Mouse (Mus musculus): ENCODE results near the gene Sec1. TPM values are rescaled to one million over a fixed set of nuclear protein-coding genes. Genes with fewer than 3 reads are reported as not detected.

Gene Sec1
- polyA plus RNA-seq, 1 experiment from 2014 or later: 0.28 TPM

- 90% methylated on average over 17 of the region's 17 CpGs for WGBS
- peaks cover 61% of the 10 kb centered on the region for H3K4me1 ChIP-seq (ENCODE audit: control insufficient read depth, insufficient read depth, low read length)
- peaks cover 3% of the 10 kb centered on the region; the same call in 1 of the 2 replicates for H3K27me3 ChIP-seq (ENCODE audit: control insufficient read depth, insufficient read depth, low read depth, low read length)
- H3K9me3 ChIP-seq (replicated peaks; ENCODE audit: control insufficient read depth, low read length, poor library complexity, severe bottlenecking): no peaks in the 10 kb centered on the region
- H3K36me3 ChIP-seq (ENCODE audit: control insufficient read depth, insufficient read depth, low read length): no peaks in the 10 kb centered on the region
- peak overlapping the region; percentile 86 for H3K27ac ChIP-seq (ENCODE audit: low read length)
- H3K4me3 ChIP-seq (ENCODE audit: low read depth, low read length): peak overlapping the region; percentile 62
- peak overlapping the region; percentile 98 for H3K4me2 ChIP-seq (ENCODE audit: low read length)
- no peak for ATAC-seq
- H3K9ac ChIP-seq (ENCODE audit: low read depth, low read length): peak overlapping the region; percentile 62
These were observed 8.8 kb upstream of the Sec1 start for GRCm38 (mm10) chr7:45702809-45703520.

- Histone ChIP-seq H3K9me3 (replicated peaks; ENCODE audit: control insufficient read depth, low read length, poor library complexity, severe bottlenecking) (no peaks in the 10 kb centered on the region), H3K9ac (ENCODE audit: low read depth, low read length) (no peak overlapping the region; the same call in 1 of the 2 replicates), H3K27ac (ENCODE audit: low read length) (no peak overlapping the region), H3K36me3 (ENCODE audit: control insufficient read depth, insufficient read depth, low read length) (no peaks in the 10 kb centered on the region), H3K4me1 (ENCODE audit: control insufficient read depth, insufficient read depth, low read length) (peaks cover 55% of the 10 kb centered on the region), H3K4me3 (ENCODE audit: low read depth, low read length) (no peak overlapping the region), H3K27me3 (ENCODE audit: control insufficient read depth, insufficient read depth, low read depth, low read length) (peaks cover 3% of the 10 kb centered on the region; the same call in 1 of the 2 replicates), H3K4me2 (ENCODE audit: low read length) (no peak overlapping the region; the same call in 1 of the 2 replicates)
- 94% methylated on average over 11 of the region's 11 CpGs for WGBS
- ATAC-seq: no peak
These were observed 8.1 kb upstream of the Sec1 start for GRCm38 (mm10) chr7:45702316-45702715.

- no peak overlapping the region for H3K27ac ChIP-seq (ENCODE audit: low read length)
- H3K9ac ChIP-seq (ENCODE audit: low read depth, low read length): no peak overlapping the region
- 83% methylated on average over 11 of the region's 11 CpGs for WGBS
- peaks cover 3% of the 10 kb centered on the region; the same call in 1 of the 2 replicates for H3K27me3 ChIP-seq (ENCODE audit: control insufficient read depth, insufficient read depth, low read depth, low read length)
- ATAC-seq: no peak
- no peaks in the 10 kb centered on the region for H3K36me3 ChIP-seq (ENCODE audit: control insufficient read depth, insufficient read depth, low read length)
- H3K9me3 ChIP-seq (replicated peaks; ENCODE audit: control insufficient read depth, low read length, poor library complexity, severe bottlenecking): no peaks in the 10 kb centered on the region
- no peak overlapping the region; the same call in 1 of the 2 replicates for H3K4me3 ChIP-seq (ENCODE audit: low read depth, low read length)
- peaks cover 50% of the 10 kb centered on the region for H3K4me1 ChIP-seq (ENCODE audit: control insufficient read depth, insufficient read depth, low read length)
- H3K4me2 ChIP-seq (ENCODE audit: low read length): peak overlapping the region; percentile 81
These were observed 7.4 kb upstream of the Sec1 start for GRCm38 (mm10) chr7:45701607-45702006.

- no peaks in the 10 kb centered on the region for H3K36me3 ChIP-seq (ENCODE audit: control insufficient read depth, insufficient read depth, low read length)
- H3K27me3 ChIP-seq (ENCODE audit: control insufficient read depth, insufficient read depth, low read depth, low read length): peaks cover 3% of the 10 kb centered on the region; the same call in 1 of the 2 replicates
- peaks cover 45% of the 10 kb centered on the region for H3K4me1 ChIP-seq (ENCODE audit: control insufficient read depth, insufficient read depth, low read length)
- peak overlapping the region; percentile 87 for H3K27ac ChIP-seq (ENCODE audit: low read length)
- 26% methylated on average over 11 of the region's 11 CpGs for WGBS
- H3K4me3 ChIP-seq (ENCODE audit: low read depth, low read length): peak overlapping the region; percentile 59
- no peak for ATAC-seq
- peak overlapping the region; percentile 58 for H3K9ac ChIP-seq (ENCODE audit: low read depth, low read length)
- H3K9me3 ChIP-seq (replicated peaks; ENCODE audit: control insufficient read depth, low read length, poor library complexity, severe bottlenecking): no peaks in the 10 kb centered on the region
- peak overlapping the region; percentile 81 for H3K4me2 ChIP-seq (ENCODE audit: low read length)
These were observed 6.9 kb upstream of the Sec1 start for GRCm38 (mm10) chr7:45701072-45701471.

GRCm38 (mm10) chr7:45700301-45701015 is 6.3 kb upstream of the Sec1 start:
- H3K9ac ChIP-seq (ENCODE audit: low read depth, low read length): peak overlapping the region; percentile 78
- peak overlapping the region; percentile 81 for H3K4me2 ChIP-seq (ENCODE audit: low read length)
- no peaks in the 10 kb centered on the region for H3K9me3 ChIP-seq (replicated peaks; ENCODE audit: control insufficient read depth, low read length, poor library complexity, severe bottlenecking)
- peaks cover 38% of the 10 kb centered on the region for H3K4me1 ChIP-seq (ENCODE audit: control insufficient read depth, insufficient read depth, low read length)
- H3K36me3 ChIP-seq (ENCODE audit: control insufficient read depth, insufficient read depth, low read length): no peaks in the 10 kb centered on the region
- under 1% methylated on average over 19 of the region's 20 CpGs for WGBS
- H3K27me3 ChIP-seq (ENCODE audit: control insufficient read depth, insufficient read depth, low read depth, low read length): peaks cover 3% of the 10 kb centered on the region; the same call in 1 of the 2 replicates
- H3K27ac ChIP-seq (ENCODE audit: low read length): peak overlapping the region; percentile 87
- peak overlapping the region; percentile 59 for H3K4me3 ChIP-seq (ENCODE audit: low read depth, low read length)
- ATAC-seq: peak; percentile 4; the same call in 1 of the 2 replicates

- H3K9ac ChIP-seq (ENCODE audit: low read depth, low read length): peak within 1 kb of the TSS; percentile 78
- peaks cover 3% of the 10 kb centered on the region; the same call in 1 of the 2 replicates for H3K27me3 ChIP-seq (ENCODE audit: control insufficient read depth, insufficient read depth, low read depth, low read length)
- no peaks in the 10 kb centered on the region for H3K36me3 ChIP-seq (ENCODE audit: control insufficient read depth, insufficient read depth, low read length)
- WGBS: 1% methylated on average over 34 of the region's 36 CpGs
- H3K4me2 ChIP-seq (ENCODE audit: low read length): peak within 1 kb of the TSS; percentile 81
- ATAC-seq: peak; percentile 9
- peak within 1 kb of the TSS; percentile 59 for H3K4me3 ChIP-seq (ENCODE audit: low read depth, low read length)
- peak within 1 kb of the TSS; percentile 87 for H3K27ac ChIP-seq (ENCODE audit: low read length)
- no peaks in the 10 kb centered on the region for H3K9me3 ChIP-seq (replicated peaks; ENCODE audit: control insufficient read depth, low read length, poor library complexity, severe bottlenecking)
- H3K4me1 ChIP-seq (ENCODE audit: control insufficient read depth, insufficient read depth, low read length): peaks cover 36% of the 10 kb centered on the region
These were observed 5.4 kb upstream of the Sec1 start, which contains the start of gene Car11 for GRCm38 (mm10) chr7:45699523-45700141. Car11 (plus strand) TSS chr7:45699843.

DNA sequence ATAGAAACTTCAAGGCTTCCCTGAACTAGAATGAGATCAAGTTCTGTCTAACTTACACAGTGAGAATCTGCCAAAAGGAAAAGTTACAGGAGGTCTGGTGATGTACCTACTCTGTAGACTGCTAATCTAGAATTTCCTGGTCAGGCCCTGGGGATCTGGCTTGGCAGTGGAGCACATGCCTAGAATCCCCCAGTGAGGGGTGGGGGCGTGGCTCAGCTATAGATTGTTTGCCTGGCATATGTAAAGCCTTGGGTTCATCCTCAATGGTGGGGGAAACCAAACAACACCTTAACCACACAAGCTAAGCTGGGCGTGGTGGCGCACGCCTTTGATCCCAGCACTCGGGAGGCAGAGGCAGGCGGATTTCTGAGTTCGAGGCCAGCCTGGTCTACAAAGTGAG is 3.7 kb upstream of the Sec1 start:
- H3K4me2 ChIP-seq (ENCODE audit: low read length): no peak overlapping the region
- ATAC-seq: no peak
- no peaks in the 10 kb centered on the region for H3K36me3 ChIP-seq (ENCODE audit: control insufficient read depth, insufficient read depth, low read length)
- H3K27me3 ChIP-seq (ENCODE audit: control insufficient read depth, insufficient read depth, low read depth, low read length): peaks cover 3% of the 10 kb centered on the region; the same call in 1 of the 2 replicates
- H3K4me3 ChIP-seq (ENCODE audit: low read depth, low read length): no peak overlapping the region
- no peaks in the 10 kb centered on the region for H3K9me3 ChIP-seq (replicated peaks; ENCODE audit: control insufficient read depth, low read length, poor library complexity, severe bottlenecking)
- H3K9ac ChIP-seq (ENCODE audit: low read depth, low read length): no peak overlapping the region
- H3K27ac ChIP-seq (ENCODE audit: low read length): no peak overlapping the region
- H3K4me1 ChIP-seq (ENCODE audit: control insufficient read depth, insufficient read depth, low read length): peaks cover 25% of the 10 kb centered on the region
- WGBS: 83% methylated on average over 6 of the region's 7 CpGs

DNA sequence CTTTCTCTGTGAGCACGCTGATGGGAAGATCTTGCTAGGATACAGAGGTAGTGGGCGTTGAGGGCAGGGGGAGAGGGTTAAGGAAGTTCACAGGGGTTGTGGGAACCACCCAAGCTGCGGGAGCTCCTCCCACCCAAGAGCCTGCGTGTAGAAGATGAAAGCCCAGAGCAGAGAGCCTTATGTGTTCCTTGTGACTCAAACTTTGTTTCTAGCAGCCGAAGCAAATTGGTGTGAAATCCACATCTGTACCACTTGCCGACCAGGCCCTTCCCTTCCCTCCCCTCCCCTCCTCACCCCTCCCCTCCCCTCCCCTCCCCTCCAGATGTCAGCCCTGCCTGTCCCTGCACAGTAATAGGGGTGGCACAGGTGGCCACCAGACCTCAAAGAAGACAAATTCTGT is 896 bp upstream of the Sec1 start:
- 19% methylated on average over 6 of the region's 6 CpGs for whole genome bisulfite sequencing
- H3K4me1 ChIP-seq (ENCODE audit: control insufficient read depth, insufficient read depth, low read length): peaks cover 8% of the 10 kb centered on the region
- peaks cover 3% of the 10 kb centered on the region; the same call in 1 of the 2 replicates for H3K27me3 ChIP-seq (ENCODE audit: control insufficient read depth, insufficient read depth, low read depth, low read length)
- no peak overlapping the region for H3K9ac ChIP-seq (ENCODE audit: low read depth, low read length)
- no peaks in the 10 kb centered on the region for H3K9me3 ChIP-seq (replicated peaks; ENCODE audit: control insufficient read depth, low read length, poor library complexity, severe bottlenecking)
- no peak overlapping the region for H3K4me3 ChIP-seq (ENCODE audit: low read depth, low read length)
- H3K4me2 ChIP-seq (ENCODE audit: low read length): no peak overlapping the region
- no peak overlapping the region for H3K27ac ChIP-seq (ENCODE audit: low read length)
- no peaks in the 10 kb centered on the region for H3K36me3 ChIP-seq (ENCODE audit: control insufficient read depth, insufficient read depth, low read length)
- no peak for ATAC-seq
